Mouse (Mus musculus): ENCODE measurements at regions not wholly inside any gene's neighbourhood (a gene's known extent, or its start where the extent isn't known, plus 50 kb on each side); places are given as distances from the start of the nearest gene placed in this dataset.

DNA sequence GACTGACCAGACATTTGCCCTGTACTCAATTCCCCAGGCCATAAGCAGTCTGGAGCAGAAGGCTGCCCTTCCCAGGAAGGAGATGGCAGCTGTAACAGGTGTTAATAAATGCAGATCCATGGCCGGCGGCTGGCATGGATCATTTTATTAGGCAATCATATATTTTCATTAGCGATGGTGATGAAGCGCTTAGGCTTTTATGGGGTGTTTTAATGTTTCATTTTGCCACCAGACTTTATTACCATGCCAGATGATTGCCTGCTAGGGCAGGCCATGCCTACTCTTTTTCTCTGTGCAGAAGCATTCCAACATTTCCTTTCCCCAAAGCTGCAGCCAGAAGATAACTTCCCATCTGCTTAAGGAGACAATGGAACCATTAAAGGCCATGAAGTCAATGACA lies 596.2 kb downstream of the Gm9195 start:
- DNase-seq (ENCODE audit: low spot score in 2 of 2), result no peak

DNA sequence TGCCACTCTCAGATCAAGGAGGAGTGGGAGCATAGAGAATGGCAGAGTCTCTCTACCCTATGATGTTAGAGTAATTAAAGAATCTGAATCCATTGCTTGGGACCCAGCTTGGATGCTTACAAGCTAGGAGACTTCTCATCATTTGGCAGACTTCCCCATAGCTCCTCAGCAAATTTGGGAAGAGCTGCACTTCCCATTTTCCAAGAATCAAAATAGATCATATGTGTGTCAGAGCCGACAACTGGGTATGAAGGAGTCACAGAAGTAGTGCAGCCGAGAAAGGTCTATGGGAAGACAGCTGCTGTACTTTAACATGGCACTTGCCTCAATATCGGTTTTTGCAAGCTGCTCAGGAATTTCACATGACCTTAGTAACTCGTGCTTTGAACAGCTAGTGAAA lies 596.8 kb downstream of the Gm9195 start:
- DNase-seq (ENCODE audit: low spot score in 2 of 2), result no peak

DNA sequence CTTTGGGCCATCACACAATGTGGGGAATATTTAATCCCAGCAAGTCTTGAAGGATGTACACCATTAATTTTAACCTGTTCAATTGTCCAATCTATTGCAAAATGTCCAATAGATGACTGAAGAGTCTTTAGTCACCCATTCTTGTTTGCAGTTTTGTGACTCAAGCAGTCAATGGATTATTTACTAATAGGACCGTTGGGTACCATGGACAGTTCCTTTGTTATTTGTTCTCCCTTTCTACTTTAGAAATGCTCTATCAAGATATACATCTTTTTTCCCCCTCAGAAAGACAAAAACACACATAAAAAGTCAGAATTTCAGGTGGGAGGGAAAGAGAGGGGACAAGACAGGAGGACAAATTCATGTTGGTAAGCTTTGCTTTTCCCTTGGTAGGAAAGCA lies 598.3 kb downstream of the Gm9195 start:
- DNase-seq (ENCODE audit: low spot score in 2 of 2), result no peak

DNA sequence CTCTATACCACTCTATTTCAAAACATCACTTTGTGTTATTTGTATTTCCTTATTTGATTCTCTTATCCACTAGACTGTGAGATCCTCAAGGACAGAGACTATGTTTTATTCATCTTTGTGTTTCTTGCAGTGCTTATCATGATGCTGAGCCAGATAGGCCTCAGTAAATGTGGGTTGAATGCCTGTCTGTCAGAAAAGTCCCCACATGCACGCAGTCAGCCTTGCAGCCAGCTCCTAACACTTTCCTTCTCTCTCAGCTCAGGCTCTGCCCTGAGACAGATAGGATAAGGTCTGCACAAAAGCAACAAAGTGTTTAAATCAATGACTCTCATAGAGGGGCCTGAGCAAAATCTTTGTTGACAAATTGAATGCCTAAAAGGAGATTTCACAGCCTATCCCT lies 600.0 kb downstream of the Gm9195 start:
- DNase-seq (ENCODE audit: low spot score in 2 of 2), result no peak

DNA sequence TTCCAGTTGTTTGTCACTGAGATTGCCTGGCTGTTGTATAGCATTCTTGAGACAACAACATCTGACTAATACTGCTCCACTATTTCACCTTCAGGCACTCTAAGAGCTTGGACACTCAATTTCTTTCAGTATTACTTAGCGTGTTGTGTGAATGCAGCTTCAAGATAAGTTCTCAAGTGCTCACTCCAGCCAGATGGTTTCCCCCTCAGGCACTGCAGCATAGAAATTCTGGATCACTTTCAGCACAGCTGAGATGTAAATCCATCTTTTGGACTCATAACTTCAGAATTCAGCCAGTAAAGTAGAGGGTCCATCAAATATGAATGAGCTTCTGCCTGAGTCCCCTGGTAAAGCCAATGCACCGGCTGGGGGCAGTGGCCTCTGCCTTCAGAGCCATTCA lies 608.8 kb downstream of the Gm9195 start:
- no peak for DNase-seq (ENCODE audit: low spot score in 2 of 2)

DNA sequence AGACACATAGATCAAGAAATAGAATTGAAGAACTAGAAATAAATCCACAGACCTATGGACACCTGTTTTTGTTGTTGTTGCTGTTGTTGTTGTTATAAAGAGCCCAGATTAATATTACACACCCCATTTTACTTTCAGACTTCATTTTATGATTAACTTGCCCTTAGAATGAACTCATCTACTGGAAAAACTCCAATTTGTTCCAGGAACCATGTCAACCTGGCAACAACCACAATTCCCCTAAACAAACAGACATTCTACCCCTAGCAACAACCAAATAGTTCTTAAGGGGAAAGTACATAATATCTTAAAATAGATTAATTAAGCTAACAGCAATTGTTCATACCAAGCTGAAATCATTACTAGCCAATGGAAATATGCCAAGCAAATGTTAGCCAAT lies 646.1 kb downstream of the Gm9195 start:
- no peak for DNase-seq (ENCODE audit: low spot score in 2 of 2)

DNA sequence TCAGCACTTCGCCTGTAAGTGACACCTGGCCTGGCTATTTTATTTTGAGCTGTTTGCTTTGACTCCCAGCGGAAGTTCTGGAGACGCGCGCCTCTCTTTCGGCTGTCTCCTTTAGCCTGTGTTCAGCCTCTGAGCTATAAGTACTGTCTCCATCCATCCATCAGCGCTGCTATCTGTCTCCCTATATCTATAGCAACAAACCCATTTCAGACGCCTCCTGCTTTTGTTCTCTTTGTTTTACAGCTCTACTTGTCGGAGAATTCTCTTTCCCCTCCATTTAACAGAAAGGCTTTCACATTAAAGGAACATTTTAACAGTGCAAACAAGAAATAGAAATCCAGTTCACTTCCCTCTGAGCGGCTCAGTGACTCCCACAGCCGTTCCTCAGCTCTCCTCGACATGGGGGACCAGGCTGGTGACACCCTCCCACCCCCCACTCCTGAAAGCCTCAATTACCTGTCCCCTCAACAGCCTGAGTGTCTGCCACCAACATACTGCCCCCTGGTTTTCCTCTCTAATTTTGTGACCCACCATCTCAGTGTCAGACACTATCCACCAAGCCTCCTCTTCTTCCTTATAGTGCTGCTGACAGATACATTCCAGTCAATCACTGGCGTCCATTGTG lies 682.7 kb downstream of the Gm9195 start:
- DNase-seq (ENCODE audit: low spot score in 2 of 2), result no peak

DNA sequence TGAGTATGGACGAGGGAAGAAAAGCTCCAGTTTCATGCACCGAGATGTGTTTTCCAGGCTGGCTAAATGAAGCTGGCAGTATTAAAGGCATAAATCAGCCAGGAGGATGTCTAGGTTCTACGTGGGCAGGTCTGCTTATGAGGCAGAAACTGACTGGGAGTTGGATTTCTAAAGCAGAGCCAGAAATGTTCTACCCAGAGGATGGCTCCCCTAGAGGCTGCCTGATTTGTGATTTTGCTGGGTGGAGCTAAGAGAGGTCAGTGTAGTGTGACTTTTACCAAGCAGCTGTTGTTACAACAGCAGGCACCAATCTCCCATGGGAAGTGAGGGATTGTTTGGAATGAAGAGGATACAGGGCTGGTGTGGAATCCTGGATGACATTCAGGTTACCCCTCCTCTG lies 686.0 kb downstream of the Gm9195 start:
- no peak for DNase-seq (ENCODE audit: low spot score in 2 of 2)

DNA sequence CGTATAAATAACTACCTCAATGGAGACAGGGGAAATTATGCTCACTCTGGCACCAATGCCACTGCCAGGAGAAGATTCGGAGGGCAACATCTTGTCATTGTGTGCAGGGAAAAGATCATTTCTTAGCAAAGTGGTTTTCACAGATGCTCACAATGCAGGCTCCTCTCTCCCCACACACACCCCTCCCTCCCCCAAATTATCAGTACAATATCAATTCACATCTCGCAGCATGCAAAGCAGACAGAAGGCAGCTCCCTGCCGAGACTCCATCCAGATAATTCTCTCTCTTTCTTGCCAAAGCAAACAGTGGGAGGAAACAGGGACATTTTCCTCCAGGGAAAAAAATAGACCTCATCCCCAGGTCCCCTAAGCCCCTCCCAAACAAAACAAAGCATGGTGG lies 691.8 kb downstream of the Gm9195 start:
- no peak for DNase-seq (ENCODE audit: low spot score in 2 of 2)

DNA sequence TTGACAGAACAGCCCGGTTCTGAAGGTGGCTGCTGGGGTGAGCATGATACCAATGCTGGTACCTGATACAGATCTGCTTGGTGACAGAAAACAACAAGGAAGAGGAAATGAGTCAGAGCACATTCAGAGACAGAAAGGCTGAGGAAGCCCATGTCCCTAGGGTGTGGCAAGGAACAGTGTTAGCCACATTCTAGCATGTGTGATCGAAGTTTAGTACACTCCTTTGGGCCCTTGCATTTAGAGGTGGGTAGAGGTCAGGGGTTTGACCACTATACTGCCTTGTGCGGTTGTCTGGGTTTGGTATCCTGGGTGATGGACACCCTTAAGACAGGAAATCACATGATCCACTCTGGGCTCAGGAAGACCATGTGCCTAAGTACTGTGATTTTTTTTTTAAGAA lies 695.9 kb downstream of the Gm9195 start:
- DNase-seq (ENCODE audit: low spot score in 2 of 2), result no peak

DNA sequence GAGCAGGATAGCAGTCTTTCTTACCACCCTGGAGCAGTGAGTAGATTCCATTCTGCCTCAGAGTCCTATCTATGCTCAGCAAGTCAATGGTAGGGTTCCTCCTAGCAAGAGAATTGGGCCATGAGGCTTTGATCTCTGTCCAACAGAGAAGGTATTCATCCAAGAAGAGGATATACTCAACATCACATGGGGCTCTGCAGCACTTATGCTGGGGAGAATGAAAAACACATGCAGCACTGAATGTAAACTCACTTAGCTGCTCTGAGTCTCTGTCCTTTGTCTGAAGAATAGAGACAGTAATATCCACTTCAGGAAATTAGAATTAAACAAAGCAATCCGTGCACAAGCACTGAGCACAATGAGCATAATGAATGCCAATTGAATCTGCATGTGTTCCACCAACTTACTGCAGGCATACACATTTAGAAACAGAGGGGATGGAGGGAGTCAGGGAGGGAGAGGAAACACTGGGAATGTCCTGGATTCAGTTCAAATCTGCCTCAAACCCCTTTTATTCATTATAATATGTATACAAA lies 714.6 kb downstream of the Gm9195 start:
- no peak for DNase-seq (ENCODE audit: low spot score in 2 of 2)

DNA sequence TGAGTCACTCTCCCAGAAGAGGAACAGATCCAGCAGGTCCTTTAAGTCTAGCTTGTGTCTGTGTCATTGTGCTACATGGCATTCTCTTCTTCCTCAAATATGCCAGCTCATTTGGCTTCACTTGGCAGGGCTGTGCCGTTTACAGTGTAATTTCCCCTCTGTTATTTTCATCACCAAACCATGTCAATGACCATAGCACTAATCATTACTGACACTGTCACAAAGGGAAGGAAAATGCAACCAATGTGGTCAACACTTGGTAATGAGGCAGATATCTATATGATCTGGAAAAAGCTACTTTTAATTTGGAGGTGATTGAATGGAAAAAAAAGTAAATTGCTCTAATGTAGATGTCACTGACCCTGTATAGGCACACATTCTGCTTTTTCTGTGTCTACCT lies 724.8 kb downstream of the Gm9195 start:
- DNase-seq (ENCODE audit: low spot score in 2 of 2), result no peak

DNA sequence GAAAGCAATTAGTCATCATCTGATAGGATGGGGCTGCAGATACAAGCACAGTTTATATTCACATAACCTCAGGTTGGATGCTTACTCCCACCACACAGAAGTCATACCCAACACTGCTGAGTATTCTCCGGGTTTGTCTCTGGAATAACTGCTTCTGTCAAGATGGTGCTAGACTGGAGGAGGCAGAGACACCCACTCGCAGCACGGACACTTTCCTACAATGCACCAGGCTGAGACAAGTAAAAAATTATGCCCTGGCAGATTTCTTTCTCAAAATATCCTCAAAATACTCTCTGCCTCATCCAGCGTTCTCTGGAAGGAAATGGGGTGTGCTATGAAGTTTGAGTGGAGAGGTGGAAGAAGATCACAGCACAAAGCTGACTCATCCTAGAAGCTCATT lies 763.1 kb downstream of the Gm9195 start:
- DNase-seq (ENCODE audit: low spot score in 2 of 2), result no peak

DNA sequence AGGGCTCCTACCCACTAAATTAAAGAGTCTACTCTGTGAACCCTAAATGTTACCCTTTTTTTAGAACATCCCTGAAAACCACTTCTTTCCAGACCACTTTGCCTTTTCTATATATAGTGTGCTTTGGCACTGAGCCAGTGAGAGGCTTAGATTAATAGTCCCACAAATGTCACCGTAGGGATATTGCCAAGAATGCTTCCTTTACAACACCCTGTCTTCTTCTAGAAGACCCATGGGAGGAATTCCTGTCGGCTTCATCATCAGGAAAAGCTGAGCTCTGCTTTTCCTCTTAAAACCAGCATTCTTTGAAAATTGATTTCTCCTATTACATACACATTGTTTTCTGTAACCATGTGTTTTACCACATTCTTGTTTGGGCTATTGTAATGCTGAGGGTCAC lies 768.1 kb downstream of the Gm9195 start:
- no peak for DNase-seq (ENCODE audit: low spot score in 2 of 2)

DNA sequence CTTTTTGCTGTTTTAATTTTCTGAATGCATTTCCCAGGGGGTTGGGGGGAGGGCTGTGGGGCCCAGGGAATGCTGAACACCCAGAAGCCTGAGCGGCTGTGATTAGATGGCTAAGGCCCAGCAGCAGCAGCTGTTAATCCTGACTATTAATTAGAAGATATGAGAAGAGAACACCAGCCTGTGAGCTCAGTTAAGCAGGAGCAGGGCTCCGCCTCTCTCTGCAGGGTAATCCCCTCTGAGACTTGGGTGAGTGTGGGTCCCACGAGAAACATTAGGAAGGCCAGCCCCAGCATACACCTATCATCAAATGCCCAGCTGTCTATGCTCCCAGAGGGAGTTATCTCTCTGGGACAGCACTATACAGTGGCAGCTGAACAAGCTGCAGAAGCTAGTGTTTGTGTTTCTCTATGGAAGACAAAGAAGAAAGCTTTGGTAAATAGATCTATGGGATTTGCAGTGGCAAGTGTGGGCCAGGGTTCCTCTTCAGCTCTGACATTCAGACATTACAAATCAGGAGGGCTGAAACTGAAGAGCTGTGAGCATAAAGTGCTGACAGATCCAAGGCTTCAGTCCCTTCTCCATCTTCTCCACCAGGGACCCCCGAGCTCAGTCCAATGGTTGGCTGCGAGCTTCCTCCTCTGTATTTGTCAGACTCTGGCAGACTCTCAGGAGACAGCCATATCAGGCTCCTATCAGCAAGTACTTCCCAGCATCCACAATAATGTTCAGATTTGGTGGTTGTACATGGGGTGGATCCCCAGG lies 781.9 kb downstream of the Gm9195 start:
- DNase-seq (ENCODE audit: low spot score in 2 of 2), result no peak

DNA sequence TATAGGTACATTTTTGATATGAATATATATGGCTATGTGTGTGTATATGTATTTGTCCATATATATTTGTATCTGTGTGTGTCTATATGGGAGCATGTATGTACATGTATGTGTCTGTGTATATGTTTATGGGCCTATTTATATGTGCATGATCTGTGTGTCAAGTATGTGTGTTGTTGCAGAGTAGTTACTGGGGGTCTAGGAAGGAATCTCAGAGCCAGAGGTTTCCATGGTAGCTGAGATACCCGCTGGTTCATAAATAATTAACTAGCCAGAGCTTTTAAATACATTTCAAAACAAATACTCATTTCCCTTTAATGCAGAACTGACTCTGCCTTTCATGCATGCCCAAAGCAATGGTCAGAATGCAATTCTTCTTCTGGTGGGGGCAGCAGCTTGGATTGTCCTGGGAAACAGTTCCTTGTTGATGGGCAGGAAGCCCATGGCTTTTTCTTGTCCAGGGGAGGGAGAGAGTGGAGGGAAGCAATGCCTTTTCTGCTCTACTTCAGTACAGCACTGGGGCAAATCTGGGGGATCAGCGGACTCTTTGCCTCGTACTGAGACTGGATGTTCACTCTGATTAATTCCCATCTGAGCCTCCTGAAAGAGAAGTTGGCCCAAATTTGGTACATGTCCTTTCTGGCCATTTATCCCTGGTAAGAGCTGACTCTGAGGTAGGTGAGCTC lies 798.7 kb downstream of the Gm9195 start:
- DNase-seq (ENCODE audit: low spot score in 2 of 2), result no peak

DNA sequence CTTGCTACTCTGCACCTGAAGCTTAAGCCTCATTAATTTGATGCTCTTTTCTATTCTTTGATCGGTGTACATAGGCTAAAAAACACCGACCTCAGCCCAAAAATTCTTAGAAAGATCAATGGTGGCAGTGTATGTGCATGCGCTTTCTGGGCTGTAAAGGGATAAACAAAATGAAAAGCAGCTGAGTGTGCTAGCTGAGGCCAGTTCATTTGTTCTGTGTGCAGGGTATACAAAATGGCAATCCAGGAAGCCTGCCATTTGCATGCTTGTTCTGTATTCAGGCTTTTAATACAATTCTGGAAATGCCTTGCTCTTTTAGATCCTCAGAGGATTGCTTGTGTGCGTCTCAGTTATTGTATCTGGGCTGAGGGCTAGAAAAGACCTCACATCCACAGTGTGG lies 817.1 kb downstream of the Gm9195 start:
- no peak for DNase-seq (ENCODE audit: low spot score in 2 of 2)

DNA sequence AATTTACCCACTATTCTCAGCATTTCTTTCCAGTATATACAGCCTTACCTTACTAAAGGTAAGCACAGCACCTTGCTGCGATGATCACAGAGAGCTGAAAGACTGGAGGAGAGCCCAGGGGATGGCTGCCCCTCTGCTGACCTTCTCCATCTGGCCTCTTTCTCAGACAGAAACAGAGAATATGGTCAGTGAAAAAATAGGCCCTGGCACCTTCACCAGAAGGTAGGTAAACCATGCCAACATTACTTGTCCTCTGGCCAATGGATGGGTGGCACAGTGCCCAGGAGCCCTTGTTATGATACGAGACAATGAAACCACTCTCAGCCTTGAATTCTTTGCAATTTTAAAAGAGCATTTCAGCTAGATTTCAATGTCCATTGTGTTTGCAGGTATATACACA lies 817.8 kb downstream of the Gm9195 start:
- no peak for DNase-seq (ENCODE audit: low spot score in 2 of 2)

DNA sequence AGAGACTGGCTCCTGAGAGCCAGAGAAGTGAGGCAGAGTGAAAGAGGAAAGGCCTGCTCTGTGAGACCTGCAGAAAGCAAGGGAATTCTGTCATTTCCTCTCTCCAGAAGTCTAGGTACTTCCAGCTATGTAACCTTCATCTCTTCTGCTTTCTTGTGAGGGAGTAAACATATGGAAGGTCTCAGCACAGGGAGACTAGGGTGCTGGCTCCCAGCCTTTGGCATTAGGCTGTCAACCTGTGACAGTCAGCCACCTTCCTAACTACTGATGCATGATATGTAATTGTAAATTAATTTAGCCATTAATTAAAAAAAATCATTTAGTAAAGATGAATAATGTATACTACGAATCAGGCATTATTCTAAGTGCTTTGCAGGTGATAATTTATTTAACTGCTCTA lies 819.2 kb downstream of the Gm9195 start:
- no peak for DNase-seq (ENCODE audit: low spot score in 2 of 2)

DNA sequence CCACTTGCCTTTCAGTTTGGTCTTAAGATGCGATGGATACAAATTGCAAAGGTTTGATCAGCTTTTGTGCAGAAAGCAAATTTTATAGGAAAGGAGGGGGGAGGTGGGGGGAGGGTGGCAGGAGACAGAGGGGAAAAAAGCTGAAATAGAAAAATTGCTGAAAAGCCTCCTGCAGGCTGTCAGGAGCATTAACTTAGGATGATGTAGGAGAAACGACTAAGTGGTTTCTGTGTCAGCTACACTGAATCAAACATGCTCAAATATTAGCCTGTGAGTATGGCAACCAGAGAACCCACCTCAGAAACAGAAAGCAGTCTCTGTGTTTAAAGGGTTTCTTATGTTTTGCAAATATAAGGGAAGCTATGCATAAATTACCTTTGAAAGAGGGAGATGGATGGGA lies 819.6 kb downstream of the Gm9195 start:
- no peak for DNase-seq (ENCODE audit: low spot score in 2 of 2)

DNA sequence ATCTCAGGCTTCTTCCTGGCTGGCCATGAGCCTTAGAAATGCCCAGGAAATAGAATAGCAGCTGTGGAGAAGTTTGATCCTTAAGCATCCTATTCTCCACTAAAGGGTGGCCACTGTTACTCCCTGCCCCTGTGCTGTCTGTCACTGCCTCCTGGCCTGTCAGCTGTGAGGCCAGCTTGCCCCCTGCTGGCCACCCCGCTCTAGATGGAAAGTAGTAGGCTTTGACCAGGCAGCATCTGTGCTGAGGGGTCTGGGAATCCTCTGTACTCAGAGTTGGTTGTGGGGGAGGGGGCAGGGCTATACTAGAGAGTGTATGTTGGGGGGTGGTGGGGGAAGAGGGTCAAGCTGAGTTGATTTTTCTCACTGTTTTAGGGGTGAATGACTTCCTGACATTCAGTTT lies 821.2 kb downstream of the Gm9195 start:
- peak; percentile 12 to 16 for DNase-seq (ENCODE audit: low spot score in 2 of 2)

DNA sequence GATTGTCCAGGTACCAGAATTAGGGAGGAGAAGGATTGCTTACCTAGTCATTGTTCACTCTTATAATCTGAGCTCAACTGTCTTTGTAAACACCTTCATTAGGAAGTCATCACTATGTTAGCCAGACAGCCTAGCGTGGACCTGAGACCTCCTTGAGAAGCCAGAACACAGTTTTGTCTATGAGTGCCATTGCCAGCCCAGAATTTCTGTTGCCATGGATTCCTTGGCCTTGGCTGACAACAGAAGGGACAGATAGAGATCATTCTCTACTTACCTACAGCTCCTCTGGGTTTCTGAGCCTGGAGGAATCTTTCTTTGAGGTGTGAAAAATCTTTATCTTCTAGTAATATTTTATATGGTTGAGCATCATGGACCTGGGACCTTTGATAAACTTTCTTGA lies 825.0 kb downstream of the Gm9195 start:
- no peak for DNase-seq (ENCODE audit: low spot score in 2 of 2)

DNA sequence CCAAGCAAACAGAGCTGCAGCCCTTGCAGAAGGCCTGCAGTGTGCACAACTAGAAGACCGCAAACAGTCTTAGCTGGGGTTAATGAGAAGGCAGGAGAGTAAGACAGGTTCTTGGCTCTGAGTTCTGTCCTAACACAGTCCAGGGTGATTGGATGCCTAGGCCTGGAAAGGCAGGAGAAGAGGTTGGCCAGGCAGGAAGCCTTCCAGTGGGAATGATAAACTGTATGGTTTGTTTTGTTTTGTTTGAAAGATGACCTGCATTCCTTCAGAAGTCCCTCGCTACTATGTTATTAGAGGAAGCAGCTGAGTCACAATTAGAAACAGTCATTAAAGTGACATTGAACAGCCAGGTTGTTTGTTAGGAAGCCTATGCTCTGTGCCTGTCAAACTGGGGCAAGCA lies 831.5 kb downstream of the Gm9195 start:
- no peak for DNase-seq (ENCODE audit: low spot score in 2 of 2)
